Mouse (Mus musculus) thymus, adult 2 months (tissue): ENCODE measurements around the gene Zfp384. TPM values are rescaled to one million over a fixed set of nuclear protein-coding genes. Genes with fewer than 3 reads are reported as not detected.
A peak's percentile ranks its signal among the peaks of the same experiment; 100 is the strongest.

Experiments
- DNase-seq: peaks from one replicate; pipeline ENCODE4 v3.0.0; 2021
- H3K27ac ChIP-seq: fragments of 200-500 bp; 2 replicates; pipeline ENCODE4 v1.5.1; 2012; ENCODE audit warnings: low read length, control low read depth; ENCODE audit not compliant: control insufficient read depth, insufficient read depth
- H3K27me3 ChIP-seq: fragments of 200-500 bp; 2 replicates; pipeline ENCODE4 v1.6.1; 2012; ENCODE audit warnings: mild to moderate bottlenecking, low read length, moderate library complexity, mixed read lengths; ENCODE audit not compliant: control insufficient read depth, insufficient read depth
- H3K36me3 ChIP-seq: fragments of 200-500 bp; 2 replicates; pipeline ENCODE4 v1.6.1; 2012; ENCODE audit warnings: mild to moderate bottlenecking, low read length, moderate library complexity; ENCODE audit not compliant: control insufficient read depth, insufficient read depth
- H3K4me1 ChIP-seq: fragments of 200-500 bp; replicated peaks from 2 replicates; pipeline ENCODE4 v1.6.1; 2012; ENCODE audit warnings: low read length; ENCODE audit not compliant: control insufficient read depth, insufficient read depth
- H3K4me3 ChIP-seq: fragments of 200-500 bp; 2 replicates; pipeline ENCODE4 v1.5.1; 2012; ENCODE audit warnings: mild to moderate bottlenecking, low read length, control low read depth, moderate library complexity; ENCODE audit not compliant: control insufficient read depth, insufficient read depth
- CTCF ChIP-seq: fragments of 200-500 bp; IDR thresholded peaks from 2 replicates; pipeline ENCODE4 v1.5.1; 2012; ENCODE audit warnings: mild to moderate bottlenecking, control low read depth, low read length, moderate library complexity, borderline replicate concordance; ENCODE audit not compliant: control insufficient read depth, poor library complexity, insufficient read depth; ENCODE audit errors: extremely low read depth
- POLR2A ChIP-seq: fragments of 200-500 bp; IDR thresholded peaks from 2 replicates; pipeline ENCODE4 v1.6.1; 2012; ENCODE audit warnings: mild to moderate bottlenecking, low read length, control low read depth, moderate library complexity; ENCODE audit not compliant: control insufficient read depth, poor library complexity, insufficient read depth; ENCODE audit errors: extremely low read depth
- WGBS: fragments of 180-500 bp; shearing (Covaris S2); methylation state at CpG from one replicate; pipeline ENCODE4 v1.1.7; 2018; 5-methylcytosine and 5-hydroxymethylcytosine counted together
- polyA plus RNA-seq: library from polyadenylated mRNA; depleted of rRNA; stranded (reverse); fragments of >200 nt; gene quantifications from 2 replicates; pipeline ENCODE4 v1.2.3, GENCODE M21; 2012; rRNA removed

Gene Zfp384
- 117 and 126 TPM in 2 replicates for polyA plus RNA-seq

DNA sequence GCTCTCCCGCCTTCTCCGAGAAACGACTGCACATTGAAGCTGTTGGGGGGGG, at the start of gene Zfp384:
Gene Zfp384, plus strand, starts transcription at position 17 of the 52 bp plus-strand sequence.
- H3K27me3 ChIP-seq = no peaks in the 10 kb centered on the region
- peaks cover 16% of the 10 kb centered on the region for H3K36me3 ChIP-seq
- H3K4me1 ChIP-seq = peaks cover 12% of the 10 kb centered on the region
- peak within 1 kb of the TSS; percentile 80 for H3K4me3 ChIP-seq
- peak within 1 kb of the TSS; percentile 87 for H3K27ac ChIP-seq
- TF ChIP-seq POLR2A (no peak), CTCF (no peak)
- 0% methylated on average over 2 of the region's 3 CpGs for WGBS
- no peak for DNase-seq

DNA sequence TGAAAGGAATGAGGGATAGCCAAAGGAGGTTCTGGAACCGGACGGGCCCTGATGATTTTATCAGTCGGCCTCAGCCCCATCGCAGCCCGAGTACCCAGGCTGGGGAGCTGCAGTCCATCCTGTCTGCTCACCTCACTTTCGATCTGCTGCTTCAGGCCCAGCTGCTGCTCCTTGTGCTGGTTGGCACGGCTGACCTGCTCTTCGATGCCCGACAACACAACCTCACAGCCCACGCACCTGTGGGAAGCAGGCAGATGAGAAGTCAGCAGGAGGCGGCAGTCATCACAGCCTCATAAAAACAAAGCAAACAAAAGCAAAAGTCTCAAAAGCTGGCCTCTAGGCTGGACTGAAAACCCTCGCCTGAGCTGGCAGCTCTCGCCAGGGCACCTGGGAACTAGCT, 49.0 kb upstream of the Zfp384 start:
- H3K4me3 ChIP-seq = no peak overlapping the region
- no peak for DNase-seq
- H3K4me1 ChIP-seq = peaks cover 6% of the 10 kb centered on the region
- H3K27ac ChIP-seq = no peak overlapping the region
- H3K36me3 ChIP-seq = peaks cover 17% of the 10 kb centered on the region
- H3K27me3 ChIP-seq = no peaks in the 10 kb centered on the region
- 98% methylated on average over 13 of the region's 13 CpGs for WGBS
- no peak for TF ChIP-seq POLR2A
- TF ChIP-seq CTCF = no peak

DNA sequence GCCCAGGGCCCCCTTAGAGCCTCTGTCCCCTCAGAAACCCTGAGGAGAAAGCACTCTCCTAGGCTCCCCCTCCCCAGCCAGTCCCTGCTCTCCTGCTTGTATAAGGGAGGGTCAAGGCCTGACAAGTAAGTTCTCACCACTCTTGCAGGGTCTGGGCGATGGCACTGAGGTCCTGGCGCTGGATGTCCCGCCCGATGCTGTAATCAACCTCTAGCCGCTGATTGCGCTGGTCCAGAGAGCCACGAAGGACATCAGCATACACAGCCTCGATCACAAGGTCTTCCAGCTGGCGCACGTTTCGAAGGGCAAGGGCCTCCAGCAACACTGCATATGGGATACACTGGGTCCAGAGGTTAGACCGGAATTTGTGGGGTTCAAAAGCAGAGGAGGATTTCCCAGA, 47.9 kb upstream of the Zfp384 start:
- Histone ChIP-seq H3K27ac (no peak overlapping the region), H3K36me3 (peaks cover 17% of the 10 kb centered on the region), H3K27me3 (no peaks in the 10 kb centered on the region), H3K4me3 (no peak overlapping the region), H3K4me1 (peaks cover 7% of the 10 kb centered on the region)
- 96% methylated on average over 12 of the region's 12 CpGs for WGBS
- DNase-seq = no peak
- TF ChIP-seq POLR2A = no peak
- TF ChIP-seq CTCF = no peak

DNA sequence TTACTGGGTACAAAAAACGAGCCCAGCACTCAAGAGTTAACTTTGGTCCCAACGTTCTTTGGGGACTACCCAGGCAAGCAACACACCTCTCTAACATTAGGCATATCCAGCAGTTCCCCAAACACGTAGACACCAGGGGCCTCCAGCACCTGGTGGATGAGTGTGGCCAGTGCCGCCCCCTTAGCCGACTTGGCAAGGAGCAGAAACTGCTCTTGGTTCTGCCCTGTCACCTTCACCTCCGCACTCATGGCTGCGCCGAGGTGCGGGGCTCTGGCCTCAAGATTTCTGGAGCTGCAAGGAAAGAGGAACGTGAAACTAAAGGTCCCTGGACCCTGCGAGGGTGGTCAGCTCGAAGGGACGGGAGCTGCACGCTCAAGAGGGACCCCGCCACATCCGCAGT, 44.3 kb upstream of the Zfp384 start:
- Histone ChIP-seq H3K4me1 (peaks cover 7% of the 10 kb centered on the region), H3K36me3 (peaks cover 4% of the 10 kb centered on the region; the same call in 1 of the 2 replicates), H3K27ac (no peak overlapping the region), H3K4me3 (peak overlapping the region; percentile 55), H3K27me3 (no peaks in the 10 kb centered on the region)
- DNase-seq = no peak
- no peak for TF ChIP-seq CTCF
- no peak for TF ChIP-seq POLR2A
- WGBS = 7% methylated on average over 16 of the region's 16 CpGs

DNA sequence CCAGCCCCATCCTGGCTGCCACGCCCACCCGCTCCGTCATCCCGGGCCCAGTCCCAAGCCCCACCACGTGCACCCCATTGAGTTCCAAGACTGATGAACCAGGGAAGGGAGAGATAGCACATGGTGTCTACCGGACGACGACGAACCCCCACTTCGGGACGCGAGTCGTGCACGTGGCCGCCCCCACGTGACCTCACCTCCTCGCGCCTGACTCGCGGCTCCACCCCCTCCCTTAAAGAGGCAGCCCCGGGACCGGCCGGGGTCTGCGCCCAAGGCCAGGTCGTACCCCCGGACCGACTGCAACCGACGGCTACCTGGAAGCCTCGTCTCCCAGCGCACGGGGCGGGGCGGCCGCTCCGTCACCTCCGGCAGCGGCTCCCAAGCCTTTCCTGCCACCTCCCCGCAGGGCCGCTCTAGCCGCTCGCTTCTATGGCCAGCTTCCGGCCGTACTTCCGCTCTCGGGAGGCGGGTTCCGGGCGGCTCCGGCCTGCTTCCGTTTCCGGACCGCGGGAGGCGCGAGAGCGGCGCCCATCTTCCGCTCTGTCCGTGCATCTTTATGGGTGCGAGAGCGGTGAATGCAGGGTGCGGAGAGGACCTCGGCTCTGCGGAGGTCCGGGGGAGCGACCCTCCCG, 43.7 kb upstream of the Zfp384 start, which contains the start of gene Cops7a:
Gene Cops7a, minus strand, starts transcription at position 451 of the 632 bp plus-strand sequence.
- no peaks in the 10 kb centered on the region for H3K36me3 ChIP-seq
- H3K4me1 ChIP-seq = peaks cover 7% of the 10 kb centered on the region
- DNase-seq = peak; percentile 98
- under 1% methylated on average over 68 of the region's 68 CpGs for WGBS
- no peaks in the 10 kb centered on the region for H3K27me3 ChIP-seq
- H3K4me3 ChIP-seq = peak within 1 kb of the TSS; percentile 55
- TF ChIP-seq CTCF = 0 out of 2 replicates have a peak, but pooled peaks have one; percentile 40
- peak; percentile 92 for TF ChIP-seq POLR2A
- H3K27ac ChIP-seq = peak within 1 kb of the TSS; percentile 86

DNA sequence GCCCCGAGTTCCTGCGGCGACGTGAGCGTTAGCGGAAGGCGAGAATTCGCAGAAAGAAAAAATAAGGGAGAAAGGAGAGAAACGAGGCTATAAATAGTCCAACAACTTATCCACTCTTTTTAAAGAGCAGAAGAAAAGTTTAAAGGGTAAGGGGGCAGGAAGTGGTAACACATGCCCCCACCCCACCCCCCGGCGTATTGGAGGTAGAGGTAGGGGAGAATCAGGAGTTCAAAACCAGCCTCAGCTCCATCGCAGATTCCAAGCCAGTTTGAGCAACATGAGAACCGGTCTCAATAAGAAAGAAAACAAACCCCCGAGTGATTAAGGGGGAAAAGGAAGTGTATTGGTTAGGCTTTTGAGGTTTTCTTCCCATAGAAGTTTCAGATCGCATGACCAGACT, 43.2 kb upstream of the Zfp384 start:
- under 1% methylated on average over 15 of the region's 15 CpGs for WGBS
- Histone ChIP-seq H3K36me3 (no peaks in the 10 kb centered on the region), H3K27me3 (no peaks in the 10 kb centered on the region), H3K27ac (peak overlapping the region; percentile 86), H3K4me3 (peak overlapping the region; percentile 55), H3K4me1 (peaks cover 7% of the 10 kb centered on the region)
- no peak for DNase-seq
- TF ChIP-seq CTCF (no peak), POLR2A (no peak)

DNA sequence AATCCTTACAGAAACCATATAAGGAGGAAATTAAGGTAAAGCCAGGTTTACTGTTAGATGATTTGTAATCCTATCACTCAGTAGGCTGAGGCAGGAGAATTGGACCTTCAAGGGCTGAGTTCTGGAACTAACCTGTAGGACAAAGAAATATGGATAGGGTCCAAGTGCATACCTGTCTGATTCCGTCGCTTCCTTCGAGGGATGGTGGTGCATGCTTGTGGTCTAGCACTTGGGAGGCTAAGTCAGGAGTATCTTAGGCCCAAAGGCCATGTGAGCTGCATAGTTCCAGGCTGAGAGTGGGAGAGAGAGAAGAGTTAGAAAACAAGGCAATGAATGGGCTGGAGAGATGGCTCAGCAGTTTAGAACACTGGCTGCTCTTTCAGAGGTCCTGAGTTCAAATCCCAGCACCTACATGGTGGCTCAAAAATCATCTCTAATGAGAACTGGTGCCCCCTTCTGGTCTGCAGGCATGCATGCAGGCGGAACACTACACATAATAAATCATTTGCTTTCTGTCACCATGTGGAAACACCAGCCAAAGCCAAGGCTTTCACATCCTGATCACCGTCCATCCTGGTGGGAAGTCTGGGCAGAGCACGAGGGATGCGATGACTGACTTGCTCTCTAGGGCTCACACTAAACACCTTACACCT, 42.4 kb upstream of the Zfp384 start:
- WGBS = 96% methylated on average over 7 of the region's 7 CpGs
- Histone ChIP-seq H3K27ac (no peak overlapping the region), H3K36me3 (no peaks in the 10 kb centered on the region), H3K4me3 (no peak overlapping the region), H3K4me1 (peaks cover 7% of the 10 kb centered on the region), H3K27me3 (no peaks in the 10 kb centered on the region)
- DNase-seq = peak; percentile 35
- TF ChIP-seq POLR2A = no peak
- no peak for TF ChIP-seq CTCF
